Mouse (Mus musculus): ENCODE results near the gene Slc30a1.
A peak's percentile ranks its signal among the peaks of the same experiment; 100 is the strongest.

Slc30a1 gene

DNA sequence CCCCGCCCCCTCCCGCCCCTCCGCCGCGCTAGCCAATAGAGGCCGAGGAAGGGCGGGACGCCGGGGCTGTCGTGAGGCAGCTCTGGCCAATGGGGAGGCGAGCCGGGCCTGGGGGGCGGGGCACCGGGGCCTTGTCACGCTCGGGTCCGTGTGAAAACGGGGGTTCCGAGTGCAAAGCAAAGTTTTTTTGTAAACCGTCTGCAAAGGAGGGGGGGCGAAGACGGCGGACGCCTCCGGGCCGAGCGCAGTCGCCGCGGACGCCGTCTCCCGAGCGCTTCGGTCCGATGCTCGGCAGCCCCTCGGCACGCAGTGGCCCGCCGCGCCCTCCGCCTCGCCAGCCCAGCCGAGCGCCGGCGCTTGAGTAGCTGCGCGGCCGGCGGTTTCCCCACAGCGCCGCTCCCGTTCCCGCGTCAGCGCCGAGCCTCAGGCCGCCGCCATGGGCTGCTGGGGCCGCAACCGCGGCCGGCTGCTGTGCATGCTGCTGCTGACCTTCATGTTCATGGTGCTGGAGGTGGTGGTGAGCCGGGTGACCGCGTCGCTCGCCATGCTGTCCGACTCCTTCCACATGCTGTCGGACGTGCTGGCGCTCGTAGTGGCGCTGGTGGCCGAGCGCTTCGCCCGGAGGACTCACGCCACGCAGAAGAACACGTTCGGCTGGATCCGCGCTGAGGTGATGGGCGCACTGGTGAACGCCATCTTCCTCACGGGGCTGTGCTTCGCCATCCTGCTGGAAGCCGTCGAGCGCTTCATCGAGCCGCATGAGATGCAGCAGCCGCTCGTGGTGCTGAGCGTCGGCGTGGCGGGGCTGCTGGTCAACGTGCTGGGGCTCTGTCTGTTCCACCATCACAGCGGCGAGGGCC lies at the start of gene Slc30a1:
Slc30a1 (plus strand) TSS at position 197 of the 860 bp plus-strand sequence.
- DNase-seq (ENCODE audit: low read depth) = peak; percentile 98

DNA sequence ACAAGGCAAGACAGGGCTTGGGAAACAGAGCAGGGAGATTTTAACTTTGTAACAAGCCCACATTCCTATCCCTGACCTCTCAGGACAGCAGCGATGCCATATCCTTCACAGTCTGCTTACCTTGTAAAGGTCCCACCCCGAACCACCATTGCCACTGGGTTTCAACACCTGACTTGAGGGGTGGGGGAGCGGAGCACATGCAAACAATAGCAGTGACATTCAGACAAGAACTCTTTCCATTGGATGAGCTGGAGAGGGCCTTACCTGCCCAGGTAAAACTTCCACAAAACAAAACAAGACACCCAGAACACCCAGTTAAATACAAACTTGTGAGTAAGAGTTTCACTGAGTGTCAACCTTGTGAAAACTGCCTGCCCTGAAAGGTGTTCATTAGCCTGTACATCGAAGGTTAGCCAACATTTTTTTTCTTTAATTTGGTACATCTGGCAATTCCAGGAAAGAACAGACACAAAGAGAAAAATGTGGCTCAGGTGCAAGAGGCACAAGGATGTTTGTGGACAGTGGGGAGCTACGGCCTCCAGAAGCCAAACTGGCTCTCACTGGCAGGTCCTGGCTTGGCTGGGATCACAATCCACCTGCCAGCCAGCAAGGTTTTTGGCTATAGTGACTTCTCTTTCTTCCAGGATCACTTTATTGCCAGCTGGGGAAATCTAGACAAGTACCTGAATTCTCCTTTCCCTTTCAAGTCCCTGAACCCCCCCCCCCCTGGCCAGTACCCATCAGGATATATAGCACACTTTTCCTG lies 49.5 kb upstream of the Slc30a1 start:
- DNase-seq (ENCODE audit: low read depth) = no peak

DNA sequence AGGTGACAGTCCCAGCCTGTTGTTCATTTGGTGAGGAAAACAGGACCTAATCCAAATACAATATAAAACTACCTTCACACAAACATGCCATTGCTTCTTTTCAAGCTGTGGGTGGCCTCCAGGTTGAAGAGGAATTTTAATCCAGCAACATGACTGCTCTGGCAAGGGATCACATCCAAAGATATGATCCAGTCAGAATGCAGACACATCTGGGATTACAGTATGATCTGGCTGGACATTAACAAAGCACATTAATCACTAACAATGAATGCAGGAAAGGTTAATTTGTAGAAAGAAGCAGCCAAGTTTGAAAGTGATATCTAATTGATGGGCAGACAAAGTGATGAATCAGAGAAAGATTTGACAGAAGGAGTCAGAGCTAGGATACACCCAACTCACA lies 48.4 kb upstream of the Slc30a1 start:
- no peak for DNase-seq (ENCODE audit: low read depth)

DNA sequence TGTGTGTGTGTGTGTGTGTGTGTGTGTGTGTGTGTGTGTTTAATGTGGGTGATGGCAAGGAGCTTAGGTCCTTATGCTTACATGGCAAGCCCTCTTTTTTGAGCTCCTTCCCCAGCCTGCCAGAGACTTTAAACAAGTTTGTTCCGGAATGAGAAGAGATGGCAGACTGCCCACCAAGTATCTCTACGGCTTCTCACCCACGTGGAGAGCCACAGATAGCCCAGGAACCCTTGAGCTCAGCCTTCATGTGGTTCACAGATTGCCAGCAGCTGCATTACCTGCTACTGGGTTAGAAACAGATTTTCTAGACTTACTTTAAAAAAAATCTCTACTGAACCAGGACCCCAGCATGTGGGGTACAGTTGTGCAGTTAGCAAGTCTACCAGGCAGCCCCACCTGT lies 46.7 kb upstream of the Slc30a1 start:
- no peak for DNase-seq (ENCODE audit: low read depth)

DNA sequence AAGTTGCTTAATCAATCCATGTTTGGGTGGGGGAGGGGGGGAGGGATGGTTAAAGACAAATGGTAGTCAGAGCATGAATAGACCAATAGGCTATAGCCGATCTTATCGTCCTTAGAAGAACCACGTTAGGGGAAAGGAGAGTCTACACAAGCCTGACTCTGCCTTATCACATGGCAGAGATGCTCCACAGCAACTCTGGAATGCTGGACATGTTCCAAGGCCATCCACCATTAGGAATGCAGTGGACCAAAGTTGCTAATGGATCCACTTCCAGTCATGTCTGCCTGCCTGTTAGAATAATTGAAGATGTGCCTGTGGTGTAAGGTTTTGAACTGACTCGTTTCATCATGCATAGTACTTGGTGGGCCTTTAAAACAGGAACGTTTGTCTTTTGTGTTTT lies 45.3 kb upstream of the Slc30a1 start:
- DNase-seq (ENCODE audit: low read depth) = no peak

DNA sequence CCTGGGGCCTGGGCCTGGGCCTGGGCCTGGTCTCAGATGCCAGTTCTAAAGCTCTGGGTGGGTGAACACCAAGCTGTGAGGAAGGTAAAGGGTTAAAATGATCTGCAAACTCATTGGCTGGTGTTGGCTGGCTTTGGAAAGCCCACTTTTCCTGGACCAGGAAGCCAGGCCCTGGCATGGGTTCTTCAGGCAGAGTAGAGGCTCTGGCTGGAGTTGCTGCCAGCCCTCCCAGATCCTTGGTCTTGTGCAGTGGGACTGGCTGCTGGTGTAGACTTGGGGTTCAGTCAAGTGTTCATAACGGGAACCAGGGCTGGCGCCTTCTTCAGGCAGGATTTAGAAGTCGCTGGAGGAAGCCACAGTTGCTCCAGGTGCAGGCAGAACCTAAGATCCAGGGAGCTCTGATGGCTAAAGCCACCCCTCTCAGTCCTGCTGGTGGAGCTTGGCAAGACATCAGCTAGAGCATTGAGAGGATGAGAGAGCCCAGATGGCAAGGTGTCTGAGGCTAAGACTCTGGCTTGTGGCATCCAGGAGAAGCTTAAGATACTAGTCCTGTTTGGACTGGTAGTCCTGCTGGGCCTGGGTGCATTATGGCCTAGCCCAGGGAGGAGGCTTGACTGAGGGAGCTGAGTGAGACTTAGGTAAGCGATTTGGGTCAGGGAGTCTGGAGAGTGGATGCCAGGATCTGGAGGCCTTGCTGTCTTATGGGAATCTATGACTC lies 42.6 kb upstream of the Slc30a1 start:
- no peak for DNase-seq (ENCODE audit: low read depth)

DNA sequence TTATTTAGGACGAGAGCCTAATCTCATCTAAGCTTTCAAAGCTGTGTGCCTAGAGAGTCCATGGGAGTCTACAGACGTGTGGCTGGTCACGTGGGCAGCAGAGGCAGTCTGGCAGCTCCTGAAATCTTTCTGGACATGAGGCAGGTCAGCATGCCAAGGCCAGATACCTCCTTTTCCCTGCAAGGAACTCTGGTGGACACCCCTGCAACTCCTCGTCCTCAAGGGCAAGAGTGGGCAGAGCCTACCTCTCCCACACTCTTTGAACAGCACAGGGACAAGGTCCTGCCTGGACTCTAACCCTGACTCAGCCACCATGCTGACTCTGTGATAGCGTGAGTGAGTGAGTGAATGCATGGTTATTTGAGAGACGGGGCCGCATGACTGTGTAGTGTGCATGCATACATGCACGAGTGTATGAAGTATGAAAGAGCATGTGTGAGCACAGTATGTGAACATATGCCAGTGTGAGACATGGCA lies 42.0 kb upstream of the Slc30a1 start:
- no peak for DNase-seq (ENCODE audit: low read depth)

DNA sequence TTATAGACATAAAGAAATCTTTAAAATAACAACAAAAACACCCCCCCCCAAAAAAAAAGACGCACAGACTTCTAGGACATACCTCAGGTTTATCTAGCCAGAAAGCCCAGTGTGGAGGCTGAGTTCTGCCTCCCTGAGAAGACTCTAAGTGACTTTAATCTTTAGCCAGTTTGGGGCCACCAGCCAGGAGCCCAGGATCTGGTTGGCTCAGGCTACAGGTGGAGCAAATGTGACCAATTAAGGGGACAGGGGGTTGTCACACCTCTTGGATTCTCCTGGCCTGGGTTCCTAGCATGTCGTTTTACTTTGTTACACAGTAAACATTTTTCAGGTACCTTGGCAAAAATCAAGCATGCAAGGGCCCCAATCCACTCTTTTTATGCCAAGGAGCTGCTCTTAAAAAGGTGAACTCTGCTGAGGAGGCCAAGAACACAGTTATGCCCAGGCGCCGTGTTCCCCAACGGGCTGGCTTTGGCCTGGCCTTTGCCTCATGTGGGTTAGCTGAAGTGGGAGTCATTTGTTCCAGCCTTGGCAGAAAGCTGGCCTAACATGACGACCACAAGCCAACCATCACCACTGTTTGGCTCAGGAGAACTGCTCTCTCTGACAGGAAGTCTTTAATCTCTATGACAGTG lies 34.4 kb upstream of the Slc30a1 start:
- no peak for DNase-seq (ENCODE audit: low read depth)

DNA sequence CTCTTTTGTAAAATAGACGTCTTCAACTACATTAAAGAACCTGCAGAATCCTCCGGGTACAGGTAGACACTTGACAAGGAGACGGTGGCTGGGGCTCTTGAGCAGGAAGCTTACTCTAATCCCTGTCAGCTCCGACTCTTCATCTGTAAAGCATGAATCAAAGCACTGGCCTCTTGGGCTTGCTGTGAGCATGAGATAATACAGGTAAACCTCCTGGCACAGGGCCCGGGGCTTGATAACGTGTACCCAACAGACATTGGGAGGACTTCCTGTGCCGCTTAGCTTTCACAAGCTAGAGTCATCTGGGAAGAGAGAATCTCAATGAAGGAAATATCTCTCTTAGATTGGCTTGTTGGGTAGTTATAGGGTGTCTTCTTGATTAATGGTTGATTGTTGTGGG lies 31.6 kb upstream of the Slc30a1 start:
- DNase-seq (ENCODE audit: low read depth) = no peak

DNA sequence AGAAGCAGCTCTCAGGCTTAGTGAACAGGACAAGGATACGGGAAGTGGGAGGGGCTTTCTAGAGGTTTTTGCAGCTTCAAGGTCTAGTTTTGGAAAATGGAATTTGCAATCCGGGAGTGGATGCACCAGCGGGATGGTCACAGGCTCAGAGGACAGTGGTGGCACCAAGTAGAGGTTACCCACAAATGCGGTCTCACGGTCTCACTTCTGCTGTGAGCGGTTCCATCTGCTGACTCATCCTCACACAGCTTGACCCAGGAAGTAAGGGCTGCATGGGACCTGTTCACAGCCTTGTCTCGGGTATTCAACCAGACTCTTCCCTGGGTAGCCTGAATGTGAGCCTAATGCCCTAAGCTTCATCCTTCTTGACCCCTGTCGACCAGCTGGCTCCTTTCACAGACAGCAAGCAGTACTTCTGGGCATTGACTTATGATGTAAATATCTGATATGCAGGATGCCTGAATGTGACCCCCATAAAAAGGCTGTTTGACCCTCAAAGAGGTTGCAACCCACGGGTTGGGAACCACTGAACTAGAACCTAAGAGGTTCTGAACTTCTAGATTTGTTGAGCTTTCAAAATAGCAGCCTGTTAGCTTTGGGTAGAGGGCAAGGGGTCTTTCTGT lies 30.8 kb upstream of the Slc30a1 start:
- DNase-seq (ENCODE audit: low read depth) = peak; percentile 5

DNA sequence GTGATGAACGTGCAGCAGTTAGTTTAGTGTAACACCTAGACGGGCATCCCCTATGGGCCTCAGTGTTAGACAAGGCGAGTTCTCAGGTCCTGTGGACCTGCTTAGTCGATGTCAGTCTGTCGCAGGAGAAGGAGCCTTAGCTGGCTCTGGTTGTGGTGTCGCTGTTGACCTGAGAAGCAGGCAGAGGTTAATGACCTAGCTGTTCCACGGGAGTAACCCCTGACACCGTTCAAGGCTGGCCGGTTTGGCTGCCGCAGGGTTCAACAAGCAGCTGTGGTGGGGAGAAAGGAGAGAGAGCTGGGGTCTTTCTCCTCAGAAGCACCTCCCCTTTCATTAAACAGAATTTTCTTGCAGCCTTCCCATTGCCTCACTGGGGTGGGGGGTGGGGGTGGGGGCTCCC lies 28.9 kb upstream of the Slc30a1 start:
- no peak for DNase-seq (ENCODE audit: low read depth)

DNA sequence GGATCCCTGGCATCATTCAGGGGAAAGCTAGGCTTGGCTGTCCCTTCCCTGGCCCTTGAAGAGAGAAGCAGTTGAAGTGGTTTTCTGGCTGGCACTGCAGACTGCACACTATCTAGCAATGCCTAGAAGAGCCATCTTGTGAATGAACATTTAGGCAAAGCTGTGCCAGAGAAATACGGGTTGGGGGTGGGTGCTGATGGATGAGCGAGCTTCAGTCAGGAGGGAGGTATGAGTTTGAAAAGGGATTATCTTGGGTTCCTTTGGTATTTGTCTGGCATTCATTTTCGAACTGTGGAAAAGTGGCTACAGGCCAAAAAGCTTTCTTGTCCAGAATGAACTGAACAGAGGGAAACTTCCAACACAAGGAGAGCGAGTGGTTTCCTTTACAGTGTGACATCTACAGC lies 28.0 kb upstream of the Slc30a1 start:
- DNase-seq (ENCODE audit: low read depth) = no peak

DNA sequence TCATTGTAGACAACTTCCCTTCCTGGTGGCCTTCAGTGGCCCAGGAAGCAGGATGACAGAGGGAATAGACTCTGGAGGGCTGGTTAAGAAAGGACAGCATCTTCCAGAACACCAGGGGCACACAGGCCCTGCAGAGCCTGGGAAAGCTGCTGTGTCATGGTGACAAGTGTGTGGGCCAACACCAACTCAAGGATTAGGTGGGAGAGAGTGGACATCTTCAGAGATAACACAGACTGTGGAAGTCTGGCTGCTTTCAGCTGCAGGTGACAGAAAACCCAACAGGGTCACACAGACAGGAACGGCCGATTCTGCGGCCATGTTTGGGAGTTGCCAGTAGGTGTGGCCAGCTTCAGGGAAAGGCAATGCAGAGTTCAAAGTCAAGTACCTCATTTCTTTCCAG lies 26.3 kb upstream of the Slc30a1 start:
- no peak for DNase-seq (ENCODE audit: low read depth)

DNA sequence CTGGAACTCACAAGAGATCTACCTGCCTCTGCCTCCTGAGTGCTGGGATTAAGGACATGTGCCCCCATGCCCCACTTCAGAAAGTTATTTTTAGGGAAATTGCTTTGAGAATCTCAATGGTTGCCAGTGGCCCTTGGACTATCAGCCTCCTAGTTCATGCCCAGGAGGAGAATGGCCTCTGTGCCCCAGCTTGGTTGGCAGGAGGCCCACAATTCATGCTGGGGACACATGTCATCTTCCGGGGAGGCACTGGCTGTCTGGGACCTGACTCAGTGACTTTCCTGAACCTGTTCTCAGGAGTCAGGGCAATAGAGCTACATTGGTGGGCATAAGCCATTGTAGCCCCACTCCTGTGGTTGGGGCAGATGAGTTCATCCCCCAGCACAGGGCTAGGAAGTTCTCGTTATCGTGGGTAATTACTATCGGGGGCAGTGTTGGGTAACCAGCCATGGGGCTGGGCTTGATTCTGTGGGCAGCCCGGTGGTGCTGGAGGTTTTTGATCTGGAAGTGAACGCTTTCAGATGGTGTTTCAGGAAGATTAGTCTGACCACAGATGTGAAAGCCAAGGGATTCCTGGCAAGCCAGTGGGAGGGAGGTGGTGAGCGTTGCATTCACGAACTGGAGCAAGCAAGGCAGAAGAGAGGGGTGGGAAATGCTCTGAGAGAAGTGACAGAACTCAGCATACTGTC lies 25.5 kb upstream of the Slc30a1 start:
- DNase-seq (ENCODE audit: low read depth) = no peak

DNA sequence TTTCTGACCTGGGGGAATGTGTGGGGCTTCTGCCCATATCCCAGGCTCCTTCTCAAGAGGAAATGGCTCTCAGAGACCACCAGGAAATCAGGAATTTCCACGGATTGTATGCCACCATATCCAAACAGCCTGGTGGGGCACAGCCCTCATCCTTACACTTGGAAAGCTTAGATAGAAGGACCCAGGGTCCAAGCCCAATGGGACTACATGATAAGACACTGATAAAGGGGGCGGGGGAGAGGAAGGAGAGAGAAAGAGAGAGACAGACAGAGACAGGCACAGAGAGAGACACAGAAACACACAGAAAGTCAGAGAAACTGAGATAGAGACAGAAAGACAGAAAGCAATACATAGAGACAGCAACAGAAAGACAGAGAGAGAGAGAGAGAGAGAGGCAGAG lies 24.9 kb upstream of the Slc30a1 start:
- no peak for DNase-seq (ENCODE audit: low read depth)

DNA sequence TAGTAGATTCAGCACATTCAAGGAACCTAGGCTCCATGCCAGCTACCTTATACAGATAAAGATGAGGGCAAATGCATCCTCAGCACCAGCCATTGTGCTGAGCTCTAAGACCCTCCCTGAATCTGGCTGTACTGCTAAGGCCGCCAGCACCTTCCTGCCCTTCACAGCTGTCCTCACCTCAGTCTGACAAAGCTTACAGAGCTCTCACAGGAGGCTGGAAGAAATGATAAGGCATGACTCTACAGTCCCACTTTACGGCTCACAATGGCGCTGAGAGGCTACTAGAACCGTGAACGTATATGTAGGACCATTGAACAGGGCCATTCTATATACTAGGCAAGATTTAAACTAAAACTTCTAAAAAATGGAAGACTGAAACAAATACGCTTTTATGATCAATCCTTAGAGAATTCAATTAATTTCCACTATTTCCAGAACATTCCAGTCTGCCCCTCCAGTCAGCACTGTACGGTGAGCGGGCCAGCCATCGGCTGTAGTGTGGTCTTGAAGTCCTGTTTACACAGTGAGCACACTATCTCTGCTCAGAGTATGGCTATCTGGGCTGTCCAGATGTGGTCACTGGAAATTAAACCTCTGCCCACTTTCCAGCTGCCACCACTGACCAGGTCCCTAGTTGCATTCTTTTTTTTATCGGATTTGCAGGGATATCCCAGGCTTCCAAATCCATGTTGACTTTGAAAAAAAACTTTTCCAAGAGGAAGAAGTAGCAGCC lies 23.9 kb upstream of the Slc30a1 start:
- no peak for DNase-seq (ENCODE audit: low read depth)

DNA sequence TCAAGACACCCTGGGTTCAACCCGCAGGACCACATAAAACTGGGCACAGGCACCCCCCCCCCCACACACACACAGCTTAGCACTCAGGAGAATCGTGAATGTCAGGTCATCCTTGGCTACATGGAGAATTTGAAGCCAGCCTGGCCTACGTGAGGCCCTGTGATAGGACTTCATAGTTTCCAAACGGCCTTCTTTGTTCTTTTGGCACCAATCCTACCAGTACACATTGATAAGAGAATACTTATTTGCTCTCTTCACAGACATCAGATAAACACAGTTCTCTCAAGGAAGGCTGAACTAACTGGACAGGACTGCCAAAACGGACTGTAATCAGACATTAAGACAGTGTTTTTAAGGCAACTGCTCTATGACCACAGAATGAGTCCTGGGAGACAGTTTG lies 22.9 kb upstream of the Slc30a1 start:
- DNase-seq (ENCODE audit: low read depth) = no peak

DNA sequence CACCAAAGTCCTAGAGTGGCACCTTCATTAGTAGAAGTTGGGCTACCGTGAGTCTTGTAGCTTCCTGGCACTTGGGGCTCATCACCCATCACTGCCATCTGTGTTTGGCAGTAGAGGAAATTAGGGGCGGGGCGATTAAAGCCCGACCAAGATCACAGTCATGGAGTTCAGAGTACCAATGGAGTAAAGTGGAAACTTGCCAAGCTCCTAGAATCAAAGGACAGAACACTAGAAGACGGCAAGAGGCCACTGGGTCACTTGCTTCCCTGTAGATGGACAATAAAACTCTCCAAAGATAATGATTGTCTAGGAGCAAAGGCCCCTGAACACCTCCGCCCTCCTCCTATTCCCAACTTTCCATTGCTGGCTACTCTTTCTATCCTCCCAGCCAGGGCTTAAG lies 14.7 kb upstream of the Slc30a1 start:
- DNase-seq (ENCODE audit: low read depth) = no peak

DNA sequence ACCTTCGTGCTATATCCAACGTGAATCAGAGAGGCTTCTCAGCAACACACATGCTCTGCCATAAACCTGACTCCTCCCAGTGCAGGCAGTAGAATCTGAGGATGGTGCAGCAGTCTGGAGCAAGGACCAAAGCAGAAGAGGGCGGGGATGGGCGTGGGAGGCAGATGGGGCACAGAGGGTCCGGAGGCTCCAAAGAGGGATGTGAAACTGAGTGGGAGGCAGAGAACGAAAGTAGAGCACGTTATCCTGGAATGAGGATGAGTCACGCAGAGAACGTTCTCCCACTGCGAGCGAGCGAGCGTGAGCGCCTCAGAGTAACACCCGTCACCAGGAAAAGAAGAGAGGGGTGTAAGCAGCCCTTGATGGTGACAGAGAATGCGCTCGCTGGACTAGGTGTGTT lies 12.2 kb upstream of the Slc30a1 start:
- no peak for DNase-seq (ENCODE audit: low read depth)

DNA sequence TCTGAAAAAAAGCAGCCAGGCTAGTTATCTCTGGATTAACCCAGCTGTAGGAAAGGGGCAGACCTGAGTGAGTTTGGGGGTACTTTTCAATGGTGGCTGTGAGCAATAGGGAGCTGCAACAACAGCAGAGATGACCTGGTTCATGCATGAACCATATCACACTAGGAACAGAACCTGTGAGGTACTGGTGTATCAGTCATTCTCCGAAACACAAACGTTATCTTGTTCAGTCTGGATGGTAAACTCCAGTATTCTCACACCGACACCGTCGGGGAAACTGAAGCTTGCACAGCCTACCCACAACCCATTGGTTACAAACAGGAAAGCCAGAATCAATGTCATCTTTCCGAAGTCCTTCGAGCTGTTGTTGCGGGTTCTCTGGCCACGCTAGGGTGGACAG lies 11.7 kb upstream of the Slc30a1 start:
- no peak for DNase-seq (ENCODE audit: low read depth)

Measured in induced T-regulatory cell, adult 2 months (primary cell).